Mouse (Mus musculus): ENCODE measurements at regions not wholly inside any gene's neighbourhood (a gene's known extent, or its start where the extent isn't known, plus 50 kb on each side); places are given as distances from the start of the nearest gene placed in this dataset.

- peaks cover 5% of the 10 kb centered on the region; the same call in 1 of the 2 replicates for H3K9me3 ChIP-seq (ENCODE audit: control insufficient read depth, low read length)
- H3K36me3 ChIP-seq (ENCODE audit: control insufficient read depth, insufficient read depth, low read length), result no peaks in the 10 kb centered on the region
- H3K9ac ChIP-seq (ENCODE audit: low read length), result no peak overlapping the region
- WGBS, result 95% methylated on average over 7 of the region's 7 CpGs
- no peak for DNase-seq (ENCODE audit: low spot score, missing footprints)
- H3K4me1 ChIP-seq (ENCODE audit: control insufficient read depth, insufficient read depth, low read length), result no peaks in the 10 kb centered on the region
- H3K27ac ChIP-seq (ENCODE audit: low read depth, low read length), result no peak overlapping the region
- H3K27me3 ChIP-seq (ENCODE audit: control insufficient read depth, insufficient read depth, low read length), result no peaks in the 10 kb centered on the region
- no peak for ATAC-seq (ENCODE audit: low FRiP score)
- no peak overlapping the region for H3K4me3 ChIP-seq (ENCODE audit: low read depth, low read length)
- H3K4me2 ChIP-seq, result no peak overlapping the region
These were observed 102.6 kb upstream of the Klf13 start for GRCm38 (mm10) chr7:64041303-64041702.

- ATAC-seq (ENCODE audit: low FRiP score) (no peak), DNase-seq (ENCODE audit: low spot score, missing footprints) (no peak)
- Histone ChIP-seq H3K9me3 (ENCODE audit: control insufficient read depth, low read length) (peaks cover 5% of the 10 kb centered on the region; the same call in 1 of the 2 replicates), H3K4me2 (no peak overlapping the region), H3K27ac (ENCODE audit: low read depth, low read length) (no peak overlapping the region), H3K27me3 (ENCODE audit: control insufficient read depth, insufficient read depth, low read length) (no peaks in the 10 kb centered on the region), H3K9ac (ENCODE audit: low read length) (no peak overlapping the region), H3K4me1 (ENCODE audit: control insufficient read depth, insufficient read depth, low read length) (no peaks in the 10 kb centered on the region), H3K36me3 (ENCODE audit: control insufficient read depth, insufficient read depth, low read length) (no peaks in the 10 kb centered on the region), H3K4me3 (ENCODE audit: low read depth, low read length) (no peak overlapping the region)
- 52% methylated on average over 7 of the region's 7 CpGs for WGBS
These were observed 101.5 kb upstream of the Klf13 start for GRCm38 (mm10) chr7:64040026-64040737.

GRCm38 (mm10) chr7:64037701-64038231, 99.1 kb upstream of the Klf13 start:
- Histone ChIP-seq H3K36me3 (ENCODE audit: control insufficient read depth, insufficient read depth, low read length) (no peaks in the 10 kb centered on the region), H3K9me3 (ENCODE audit: control insufficient read depth, low read length) (peaks cover 5% of the 10 kb centered on the region; the same call in 1 of the 2 replicates), H3K27me3 (ENCODE audit: control insufficient read depth, insufficient read depth, low read length) (no peaks in the 10 kb centered on the region), H3K27ac (ENCODE audit: low read depth, low read length) (no peak overlapping the region), H3K4me3 (ENCODE audit: low read depth, low read length) (no peak overlapping the region), H3K4me1 (ENCODE audit: control insufficient read depth, insufficient read depth, low read length) (no peaks in the 10 kb centered on the region), H3K4me2 (no peak overlapping the region), H3K9ac (ENCODE audit: low read length) (no peak overlapping the region)
- DNase-seq (ENCODE audit: low spot score, missing footprints) (peak; percentile 54), ATAC-seq (ENCODE audit: low FRiP score) (no peak)
- 90% methylated on average over 8 of the region's 8 CpGs for WGBS

- DNase-seq (ENCODE audit: low spot score, missing footprints) (peak; percentile 1), ATAC-seq (ENCODE audit: low FRiP score) (no peak)
- H3K27ac ChIP-seq (ENCODE audit: low read depth, low read length), result no peak overlapping the region
- H3K4me3 ChIP-seq (ENCODE audit: low read depth, low read length), result no peak overlapping the region
- no peak overlapping the region for H3K9ac ChIP-seq (ENCODE audit: low read length)
- WGBS, result 90% methylated on average over 7 of the region's 7 CpGs
- no peak overlapping the region for H3K4me2 ChIP-seq
- H3K9me3 ChIP-seq (ENCODE audit: control insufficient read depth, low read length), result peaks cover under 1% of the 10 kb centered on the region; the same call in 1 of the 2 replicates
- no peaks in the 10 kb centered on the region for H3K36me3 ChIP-seq (ENCODE audit: control insufficient read depth, insufficient read depth, low read length)
- H3K27me3 ChIP-seq (ENCODE audit: control insufficient read depth, insufficient read depth, low read length), result no peaks in the 10 kb centered on the region
- H3K4me1 ChIP-seq (ENCODE audit: control insufficient read depth, insufficient read depth, low read length), result no peaks in the 10 kb centered on the region
These were observed 97.4 kb upstream of the Klf13 start for GRCm38 (mm10) chr7:64036154-64036553.

GRCm38 (mm10) chr7:64035025-64035606, 96.4 kb upstream of the Klf13 start:
- ATAC-seq (ENCODE audit: low FRiP score) (no peak), DNase-seq (ENCODE audit: low spot score, missing footprints) (no peak)
- Histone ChIP-seq H3K9me3 (ENCODE audit: control insufficient read depth, low read length) (no peaks in the 10 kb centered on the region), H3K9ac (ENCODE audit: low read length) (no peak overlapping the region), H3K27me3 (ENCODE audit: control insufficient read depth, insufficient read depth, low read length) (no peaks in the 10 kb centered on the region), H3K4me3 (ENCODE audit: low read depth, low read length) (no peak overlapping the region), H3K36me3 (ENCODE audit: control insufficient read depth, insufficient read depth, low read length) (no peaks in the 10 kb centered on the region), H3K4me2 (no peak overlapping the region), H3K4me1 (ENCODE audit: control insufficient read depth, insufficient read depth, low read length) (no peaks in the 10 kb centered on the region), H3K27ac (ENCODE audit: low read depth, low read length) (no peak overlapping the region)
- WGBS, result 83% methylated on average over 8 of the region's 8 CpGs

- Histone ChIP-seq H3K9ac (ENCODE audit: low read length) (no peak overlapping the region), H3K27ac (ENCODE audit: low read depth, low read length) (no peak overlapping the region), H3K9me3 (ENCODE audit: control insufficient read depth, low read length) (no peaks in the 10 kb centered on the region), H3K4me2 (no peak overlapping the region), H3K4me3 (ENCODE audit: low read depth, low read length) (no peak overlapping the region), H3K4me1 (ENCODE audit: control insufficient read depth, insufficient read depth, low read length) (no peaks in the 10 kb centered on the region), H3K36me3 (ENCODE audit: control insufficient read depth, insufficient read depth, low read length) (no peaks in the 10 kb centered on the region), H3K27me3 (ENCODE audit: control insufficient read depth, insufficient read depth, low read length) (no peaks in the 10 kb centered on the region)
- ATAC-seq (ENCODE audit: low FRiP score), result no peak
- WGBS, result 67% methylated on average over 1 of the region's 1 CpGs
- DNase-seq (ENCODE audit: low spot score, missing footprints), result no peak
These were observed 95.8 kb upstream of the Klf13 start for GRCm38 (mm10) chr7:64034493-64034892.

GRCm38 (mm10) chr7:64033388-64033787, 94.7 kb upstream of the Klf13 start:
- Histone ChIP-seq H3K27me3 (ENCODE audit: control insufficient read depth, insufficient read depth, low read length) (no peaks in the 10 kb centered on the region), H3K9ac (ENCODE audit: low read length) (no peak overlapping the region), H3K4me2 (no peak overlapping the region), H3K36me3 (ENCODE audit: control insufficient read depth, insufficient read depth, low read length) (no peaks in the 10 kb centered on the region), H3K4me3 (ENCODE audit: low read depth, low read length) (no peak overlapping the region), H3K9me3 (ENCODE audit: control insufficient read depth, low read length) (no peaks in the 10 kb centered on the region), H3K27ac (ENCODE audit: low read depth, low read length) (no peak overlapping the region), H3K4me1 (ENCODE audit: control insufficient read depth, insufficient read depth, low read length) (no peaks in the 10 kb centered on the region)
- 69% methylated on average over 2 of the region's 2 CpGs for WGBS
- DNase-seq (ENCODE audit: low spot score, missing footprints) (no peak), ATAC-seq (ENCODE audit: low FRiP score) (no peak)

- H3K9ac ChIP-seq (ENCODE audit: low read length), result no peak overlapping the region
- H3K4me3 ChIP-seq (ENCODE audit: low read depth, low read length), result no peak overlapping the region
- no peak overlapping the region for H3K27ac ChIP-seq (ENCODE audit: low read depth, low read length)
- ATAC-seq (ENCODE audit: low FRiP score) (no peak), DNase-seq (ENCODE audit: low spot score, missing footprints) (no peak)
- no peaks in the 10 kb centered on the region for H3K9me3 ChIP-seq (ENCODE audit: control insufficient read depth, low read length)
- no peaks in the 10 kb centered on the region for H3K27me3 ChIP-seq (ENCODE audit: control insufficient read depth, insufficient read depth, low read length)
- no peaks in the 10 kb centered on the region for H3K36me3 ChIP-seq (ENCODE audit: control insufficient read depth, insufficient read depth, low read length)
- H3K4me1 ChIP-seq (ENCODE audit: control insufficient read depth, insufficient read depth, low read length), result no peaks in the 10 kb centered on the region
- no peak overlapping the region for H3K4me2 ChIP-seq
- WGBS, result 83% methylated on average over 9 of the region's 9 CpGs
These were observed 94.2 kb upstream of the Klf13 start for GRCm38 (mm10) chr7:64032921-64033354.

GRCm38 (mm10) chr7:64030650-64031049, 91.9 kb upstream of the Klf13 start:
- Histone ChIP-seq H3K36me3 (ENCODE audit: control insufficient read depth, insufficient read depth, low read length) (no peaks in the 10 kb centered on the region), H3K4me1 (ENCODE audit: control insufficient read depth, insufficient read depth, low read length) (no peaks in the 10 kb centered on the region), H3K9ac (ENCODE audit: low read length) (no peak overlapping the region), H3K4me3 (ENCODE audit: low read depth, low read length) (no peak overlapping the region), H3K4me2 (no peak overlapping the region), H3K27me3 (ENCODE audit: control insufficient read depth, insufficient read depth, low read length) (no peaks in the 10 kb centered on the region), H3K27ac (ENCODE audit: low read depth, low read length) (no peak overlapping the region), H3K9me3 (ENCODE audit: control insufficient read depth, low read length) (no peaks in the 10 kb centered on the region)
- ATAC-seq (ENCODE audit: low FRiP score), result no peak
- 83% methylated on average over 2 of the region's 2 CpGs for WGBS
- DNase-seq (ENCODE audit: low spot score, missing footprints), result no peak
